16 mouse cellular contexts compared by ENCODE assay signal in the genomic region with DNA sequence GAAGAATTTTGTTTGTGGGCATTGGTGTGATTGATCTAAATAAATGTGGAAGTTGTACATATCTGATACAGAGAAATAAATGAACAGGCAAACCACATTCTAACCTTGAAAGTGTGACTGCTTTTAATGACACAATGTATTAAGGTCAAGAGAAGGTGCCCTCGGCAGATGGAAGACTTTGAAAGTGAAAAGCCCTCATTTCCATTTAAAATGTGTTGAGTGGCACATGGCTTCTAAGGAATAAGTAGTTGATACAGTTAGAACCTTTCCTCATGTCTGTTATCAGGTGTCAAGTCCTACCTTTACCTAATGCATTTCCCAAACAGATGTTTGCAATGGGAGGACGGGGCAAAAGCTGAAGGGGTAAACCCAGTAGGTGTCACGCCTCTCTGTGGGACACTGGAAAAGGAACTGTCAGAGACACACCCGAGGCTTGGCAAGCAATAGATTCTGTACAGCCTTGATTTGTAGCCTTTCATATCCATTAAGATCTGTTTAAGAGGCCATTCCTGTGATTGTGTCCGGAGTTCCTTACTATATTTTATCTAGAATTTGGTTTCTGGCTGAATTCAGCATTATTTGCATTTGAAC.
"Had no signal": no experiment of that assay in that cellular context is flagged by ENCODE, and none has a peak within 500 bp of the region (broad histone marks: within the 10 kb centered on the region; RNA-seq: fewer than 3 reads in every experiment).

No protein-coding gene starts in this region.

- DNase-seq: kidney, postnatal 25 days; lung, adult 2 months; lung, postnatal 4 days; retina, postnatal 1 day; right cerebral cortex, postnatal 4 days; spleen, adult 18-20 months; thymus, adult 18-20 months; thymus, postnatal 25 days had no signal

- H3K4me3 ChIP-seq: left cerebral cortex, adult 2 months; limb, embryonic 10.5 days; liver, embryonic 15.5 days; midbrain, embryonic 10.5 days; neural tube, embryonic 13.5 days had no signal

- H3K27ac ChIP-seq: left cerebral cortex, adult 2 months; limb, embryonic 10.5 days; liver, embryonic 15.5 days; midbrain, embryonic 10.5 days; neural tube, embryonic 13.5 days had no signal

- H3K9me3 ChIP-seq: limb, embryonic 10.5 days; liver, embryonic 15.5 days; midbrain, embryonic 10.5 days; neural tube, embryonic 13.5 days had no signal

- H3K9ac ChIP-seq: liver, embryonic 15.5 days; neural tube, embryonic 13.5 days had no signal

- H3K4me1 ChIP-seq: limb, embryonic 10.5 days; liver, embryonic 15.5 days; neural tube, embryonic 13.5 days had no signal

- ATAC-seq: lung, postnatal 0 days; midbrain, embryonic 16.5 days had no signal

- H3K27me3 ChIP-seq: liver, embryonic 15.5 days; neural tube, embryonic 13.5 days had no signal

- H3K4me2 ChIP-seq: liver, embryonic 11.5 days; liver, embryonic 15.5 days; neural tube, embryonic 13.5 days had no signal

- H3K36me3 ChIP-seq: limb, embryonic 10.5 days; liver, embryonic 15.5 days; midbrain, embryonic 10.5 days; neural tube, embryonic 13.5 days had no signal
